Mouse (Mus musculus) Muller cell, postnatal 12 days (primary cell): ENCODE results near the gene Acot13.
A peak's percentile ranks its signal among the peaks of the same experiment; 100 is the strongest.

Experiments used
- DNase-seq: peaks from one replicate; pipeline ENCODE4 v3.0.0-alpha.2; 2015; ENCODE audit errors: inconsistent ontology term

Gene Acot13

GRCm38 (mm10) chr13:24830756-24831352, 486 bp downstream of the Acot13 start:
- DNase-seq, result no peak

- DNase-seq, result no peak
Observed at GRCm38 (mm10) chr13:24826116-24826515, 5.2 kb downstream of the Acot13 start.

- no peak for DNase-seq
Observed at GRCm38 (mm10) chr13:24825587-24825986, 5.8 kb downstream of the Acot13 start.

- DNase-seq, result no peak
Observed at GRCm38 (mm10) chr13:24824647-24825046, 6.7 kb downstream of the Acot13 start.

- no peak for DNase-seq
Observed at GRCm38 (mm10) chr13:24822663-24823343, 8.5 kb downstream of the Acot13 start.

- no peak for DNase-seq
Observed at GRCm38 (mm10) chr13:24819931-24820330, 11.4 kb downstream of the Acot13 start.

GRCm38 (mm10) chr13:24816125-24817092, 14.9 kb downstream of the Acot13 start:
- no peak for DNase-seq

- DNase-seq, result no peak
Observed at GRCm38 (mm10) chr13:24814616-24815015, 16.7 kb downstream of the Acot13 start.

- DNase-seq, result no peak
Observed at GRCm38 (mm10) chr13:24812521-24812920, 18.8 kb downstream of the Acot13 start.

GRCm38 (mm10) chr13:24806079-24806478, 25.3 kb downstream of the Acot13 start:
- DNase-seq, result no peak

GRCm38 (mm10) chr13:24803196-24803595, 28.1 kb downstream of the Acot13 start:
- no peak for DNase-seq

GRCm38 (mm10) chr13:24802131-24802691, 29.1 kb downstream of the Acot13 start:
- DNase-seq, result no peak

GRCm38 (mm10) chr13:24801308-24801921, 29.9 kb downstream of the Acot13 start, which contains the start of gene BC005537:
Gene BC005537 (plus strand): TSS chr13:24801657.
- no peak for DNase-seq

- peak; percentile 99 for DNase-seq
Observed at GRCm38 (mm10) chr13:24800674-24801307, 30.5 kb downstream of the Acot13 start.

- peak; percentile 65 for DNase-seq
Observed at GRCm38 (mm10) chr13:24799925-24800673, 31.2 kb downstream of the Acot13 start.

GRCm38 (mm10) chr13:24799378-24799777, 32.0 kb downstream of the Acot13 start:
- no peak for DNase-seq

GRCm38 (mm10) chr13:24798686-24799085, 32.7 kb downstream of the Acot13 start:
- no peak for DNase-seq

- peak; percentile 84 for DNase-seq
Observed at GRCm38 (mm10) chr13:24792411-24793045, 38.8 kb downstream of the Acot13 start.

- DNase-seq, result no peak
Observed at GRCm38 (mm10) chr13:24791349-24791748, 40.0 kb downstream of the Acot13 start.

GRCm38 (mm10) chr13:24787477-24787876, 43.9 kb downstream of the Acot13 start:
- DNase-seq, result no peak
